Mouse (Mus musculus) heart, embryonic 11.5 days (tissue): ENCODE data around the gene Snai1. TPM values are rescaled to one million over a fixed set of nuclear protein-coding genes. Genes with fewer than 3 reads are reported as not detected.

Source experiments
- polyA plus RNA-seq: library from polyadenylated mRNA; unstranded; fragments of >200 nt; fragmentation: Nextera tagmentation; extraction: Ambion mirVana; gene quantifications from 2 replicates; pipeline ENCODE4 v1.2.1, GENCODE M21; 2014

Snai1 gene
- polyA plus RNA-seq, 1 experiment from 2014 or later = 21.1 TPM

Other genes starting within 250 kb of the Snai1 start
- gene B4galt5, start 189.0 kb upstream of the Snai1 start, polyA plus RNA-seq = 16.1 and 24.5 TPM in 2 replicates
- 19.9 and 21.6 TPM in 2 replicates for gene Slc9a8, start 116.5 kb upstream of the Snai1 start, polyA plus RNA-seq
- 58.9 and 68.6 TPM in 2 replicates for gene Rnf114, start 45.5 kb upstream of the Snai1 start, polyA plus RNA-seq
- gene Spata2, start 45.3 kb upstream of the Snai1 start, polyA plus RNA-seq = 12.3 and 13.8 TPM in 2 replicates
- 195 and 211 TPM in 2 replicates for gene Ube2v1, start 93.9 kb downstream of the Snai1 start, polyA plus RNA-seq
- gene Gm20431, start 123.3 kb downstream of the Snai1 start, polyA plus RNA-seq = 1.9 and 5.2 TPM in 2 replicates
- 8.0 and 8.2 TPM in 2 replicates for gene Cebpb, start 150.7 kb downstream of the Snai1 start, polyA plus RNA-seq
- 38.2 and 38.7 TPM in 2 replicates for gene Tmem189, start 151.6 kb downstream of the Snai1 start, polyA plus RNA-seq